Mouse (Mus musculus) embryonic fibroblast, embryonic 13.5 days (primary cell): ENCODE data around the gene Gtse1. TPM values are rescaled to one million over a fixed set of nuclear protein-coding genes. Genes with fewer than 3 reads are reported as not detected.

Experiments used
- H3K27ac ChIP-seq: 2 replicates; pipeline ENCODE4 v1.5.1; 2012; ENCODE audit warnings: low read length, control low read depth, inconsistent platforms; ENCODE audit not compliant: insufficient read depth
- H3K4me1 ChIP-seq: 2 replicates; pipeline ENCODE4 v1.6.1; 2011; ENCODE audit warnings: low read length; ENCODE audit not compliant: control insufficient read depth, insufficient read depth
- H3K4me3 ChIP-seq: 2 replicates; pipeline ENCODE4 v1.5.1; 2011; ENCODE audit warnings: mild to moderate bottlenecking, control low read depth, low read length; ENCODE audit not compliant: insufficient read depth
- CTCF ChIP-seq: IDR thresholded peaks from 2 replicates; pipeline ENCODE4 v1.5.1; 2011; ENCODE audit warnings: mild to moderate bottlenecking, control low read depth, low read length, moderate library complexity, borderline replicate concordance; ENCODE audit not compliant: insufficient read depth
- POLR2A ChIP-seq: IDR thresholded peaks from 2 replicates; pipeline ENCODE4 v1.6.1; 2011; ENCODE audit warnings: low read depth, mild to moderate bottlenecking, control low read depth, low read length, moderate library complexity
- polyA plus RNA-seq: library from polyadenylated mRNA; stranded (reverse); fragments of >200 nt; gene quantifications from 2 replicates; pipeline ENCODE4 v1.2.4, GENCODE M21; 2011; ENCODE audit warnings: low read depth; ENCODE audit not compliant: missing spikeins, insufficient read length

Gtse1 gene
- polyA plus RNA-seq, 1 experiment = 34.8 TPM

- Histone ChIP-seq H3K4me1 (no peaks in the 10 kb centered on the region), H3K4me3 (no peak overlapping the region), H3K27ac (no peak overlapping the region)
- no peak for TF ChIP-seq CTCF
- no peak for TF ChIP-seq POLR2A
These were observed 34.3 kb downstream of the Gtse1 start for GRCm38 (mm10) chr15:85893871-85894270.

GRCm38 (mm10) chr15:85896284-85896683 is 36.7 kb downstream of the Gtse1 start:
- Histone ChIP-seq H3K4me3 (no peak overlapping the region), H3K27ac (no peak overlapping the region), H3K4me1 (no peaks in the 10 kb centered on the region)
- TF ChIP-seq POLR2A (no peak), CTCF (peak; percentile 94)

GRCm38 (mm10) chr15:85897113-85897512 is 37.6 kb downstream of the Gtse1 start:
- TF ChIP-seq POLR2A = no peak
- no peak for TF ChIP-seq CTCF
- H3K4me1 ChIP-seq = no peaks in the 10 kb centered on the region
- no peak overlapping the region for H3K4me3 ChIP-seq
- no peak overlapping the region for H3K27ac ChIP-seq

DNA sequence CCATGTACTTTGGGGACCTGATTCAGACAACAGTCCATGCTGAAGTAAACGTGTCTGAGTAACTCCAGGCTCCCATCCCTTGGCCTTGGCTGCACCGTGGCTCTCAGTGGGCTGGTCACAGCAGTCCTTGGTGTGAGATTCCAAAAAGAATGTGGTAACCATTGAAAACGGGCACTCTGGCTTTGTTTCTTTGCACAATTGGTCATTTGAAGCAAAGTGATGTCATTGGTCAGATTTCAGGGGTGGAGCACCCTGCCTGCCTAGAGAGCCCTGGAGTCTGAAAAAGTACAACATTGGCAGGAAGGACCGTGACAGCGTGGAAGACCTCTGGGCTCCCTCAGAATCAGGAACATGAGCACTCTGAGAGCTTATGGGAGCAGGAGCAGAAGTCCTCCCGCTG is 39.9 kb downstream of the Gtse1 start:
- no peak overlapping the region for H3K4me3 ChIP-seq
- H3K4me1 ChIP-seq = no peaks in the 10 kb centered on the region
- TF ChIP-seq POLR2A (no peak), CTCF (no peak)
- H3K27ac ChIP-seq = no peak overlapping the region

DNA sequence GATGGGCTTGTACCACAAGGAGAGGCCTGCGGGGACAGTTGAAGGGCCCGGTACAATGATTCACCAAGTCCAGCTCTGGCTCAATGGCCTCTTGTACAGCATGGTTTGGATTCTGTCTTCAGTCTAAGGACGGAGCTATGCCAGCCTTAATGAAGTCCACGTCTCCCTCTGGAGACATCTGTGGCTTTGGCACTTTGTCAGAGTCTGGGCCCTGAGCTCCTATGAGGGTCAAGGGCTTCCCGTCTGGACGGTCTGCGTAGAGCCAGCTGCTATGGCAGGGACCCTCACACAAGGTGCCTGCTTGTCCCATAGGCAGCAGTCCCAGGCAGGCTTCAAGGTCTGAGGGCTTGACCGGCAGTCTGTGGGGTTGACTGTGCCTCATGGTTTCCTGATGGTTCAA is 40.8 kb downstream of the Gtse1 start:
- no peaks in the 10 kb centered on the region for H3K4me1 ChIP-seq
- no peak overlapping the region for H3K27ac ChIP-seq
- no peak for TF ChIP-seq CTCF
- no peak for TF ChIP-seq POLR2A
- H3K4me3 ChIP-seq = no peak overlapping the region

GRCm38 (mm10) chr15:85900801-85901200 is 41.3 kb downstream of the Gtse1 start:
- TF ChIP-seq CTCF (no peak), POLR2A (no peak)
- no peak overlapping the region for H3K27ac ChIP-seq
- H3K4me1 ChIP-seq = no peaks in the 10 kb centered on the region

DNA sequence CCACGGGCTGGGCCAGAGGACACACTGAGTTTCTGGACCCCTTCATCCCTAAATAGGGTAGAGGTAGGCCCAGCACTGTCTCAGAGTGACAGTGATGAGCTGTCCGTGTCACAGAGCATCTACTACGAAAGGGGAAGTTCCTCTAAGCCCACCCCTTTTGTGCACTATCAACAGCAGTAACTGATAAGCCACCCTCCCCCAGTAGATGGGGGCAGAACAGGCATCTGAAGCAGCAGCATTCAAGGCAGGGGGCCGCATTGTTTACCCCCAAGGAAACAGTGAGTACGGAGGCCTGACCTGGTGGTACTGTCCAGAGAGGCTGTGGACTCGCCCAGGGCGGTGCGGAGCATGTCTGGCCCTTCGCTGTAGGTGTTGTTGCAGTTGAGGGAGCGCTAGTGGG is 43.0 kb downstream of the Gtse1 start:
- no peak overlapping the region for H3K27ac ChIP-seq
- TF ChIP-seq POLR2A (no peak), CTCF (no peak)
- no peaks in the 10 kb centered on the region for H3K4me1 ChIP-seq
- H3K4me3 ChIP-seq = no peak overlapping the region

More at GRCm38 (mm10) chr15:85900801-85901200, 41.3 kb downstream of the Gtse1 start:
- no peak overlapping the region for H3K4me3 ChIP-seq

DNA sequence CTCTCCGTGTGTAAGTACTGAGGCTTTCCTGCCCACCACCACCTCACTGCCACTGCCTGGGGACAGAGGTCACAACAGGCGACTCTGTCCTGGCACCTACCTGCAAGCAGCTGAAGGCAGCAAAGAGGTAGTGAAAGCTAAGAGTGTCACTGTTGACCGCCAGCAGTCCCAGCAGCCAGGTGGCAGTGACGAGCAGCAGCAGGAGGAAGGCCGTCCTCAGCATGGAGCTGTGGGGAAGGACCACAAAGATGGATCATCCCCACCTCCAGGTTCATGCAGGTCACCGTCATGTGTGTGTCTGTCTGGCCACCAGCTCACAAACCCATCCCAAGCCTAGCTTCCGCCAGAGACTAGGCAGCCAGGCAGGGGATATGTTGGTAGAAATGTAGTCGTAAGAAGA is 44.3 kb downstream of the Gtse1 start:
- TF ChIP-seq POLR2A (no peak), CTCF (peak; percentile 93)
- Histone ChIP-seq H3K4me3 (no peak overlapping the region), H3K27ac (no peak overlapping the region), H3K4me1 (no peaks in the 10 kb centered on the region)

- H3K4me3 ChIP-seq = no peak overlapping the region
- TF ChIP-seq POLR2A (no peak), CTCF (no peak)
- H3K27ac ChIP-seq = no peak overlapping the region
- no peaks in the 10 kb centered on the region for H3K4me1 ChIP-seq
These were observed 49.3 kb downstream of the Gtse1 start for GRCm38 (mm10) chr15:85908660-85909491.

DNA sequence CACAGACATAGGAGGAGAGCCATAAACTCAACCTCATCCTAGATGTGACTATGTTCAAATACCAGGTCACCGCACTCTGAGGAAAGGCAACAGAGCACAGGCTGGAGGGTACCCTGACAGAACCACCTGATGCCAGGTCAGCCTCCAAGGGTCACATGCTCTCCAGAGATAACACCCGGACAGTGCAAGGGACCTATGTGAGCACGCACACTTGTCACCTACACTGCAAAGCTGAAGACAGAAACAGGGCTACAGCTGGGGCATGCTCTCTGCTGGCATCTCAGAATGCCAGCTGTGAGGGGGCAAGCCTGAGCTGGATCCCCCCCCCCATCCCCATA is 49.9 kb downstream of the Gtse1 start:
- Histone ChIP-seq H3K27ac (no peak overlapping the region), H3K4me1 (no peaks in the 10 kb centered on the region), H3K4me3 (no peak overlapping the region)
- TF ChIP-seq CTCF (no peak), POLR2A (no peak)

DNA sequence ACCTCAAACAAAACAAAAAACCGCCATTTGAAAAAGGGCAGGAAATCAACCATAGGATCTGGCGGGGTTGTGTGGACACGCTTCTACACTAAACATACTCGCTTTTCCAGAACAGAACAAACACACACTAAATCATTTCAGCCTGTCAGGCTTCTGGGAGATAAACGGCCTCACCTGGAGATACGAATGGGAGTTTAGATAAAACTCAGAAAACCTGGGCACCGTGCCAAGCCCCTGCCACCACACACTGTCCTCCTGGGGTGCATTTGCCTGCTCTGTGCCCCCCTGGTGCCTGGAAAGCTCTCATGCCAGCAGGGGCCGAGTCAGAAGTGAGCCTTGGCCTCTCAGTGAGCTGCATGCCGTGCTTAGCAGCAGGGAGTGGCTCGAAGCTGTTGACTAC is 50.4 kb downstream of the Gtse1 start:
- Histone ChIP-seq H3K27ac (no peak overlapping the region), H3K4me3 (no peak overlapping the region), H3K4me1 (no peaks in the 10 kb centered on the region)
- TF ChIP-seq POLR2A (no peak), CTCF (no peak)
